Mouse (Mus musculus) c-Kit-positive CD71-positive TER-119-negative erythroid progenitor cells, embryonic 14.5 days (primary cell): ENCODE measurements around the gene Stk10.

ENCODE experiments used
- DNase-seq: peaks from one replicate; pipeline ENCODE4 v3.0.0-alpha.2; 2013; ENCODE audit warnings: low read depth

Gene Stk10

DNA sequence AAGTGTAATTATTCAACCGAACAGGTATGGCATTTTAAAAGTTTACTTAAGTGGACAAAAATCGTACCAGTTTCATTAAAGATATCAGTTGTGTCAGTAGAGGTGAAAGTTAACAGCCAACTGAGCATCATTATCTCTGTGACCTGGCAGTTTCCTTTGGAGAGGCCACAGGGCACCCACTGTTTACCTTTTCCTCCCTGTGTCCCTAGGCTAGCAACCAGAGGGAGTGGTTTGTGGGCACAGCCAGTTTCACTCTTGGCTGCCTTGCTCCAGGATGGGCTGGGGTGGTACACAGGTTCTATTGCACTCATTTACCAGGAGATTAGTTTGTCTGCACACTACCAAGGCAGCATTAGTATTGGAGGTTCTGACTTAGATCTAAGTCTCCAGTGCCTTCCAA is 101.0 kb downstream of the Stk10 start:
- DNase-seq: no peak

DNA sequence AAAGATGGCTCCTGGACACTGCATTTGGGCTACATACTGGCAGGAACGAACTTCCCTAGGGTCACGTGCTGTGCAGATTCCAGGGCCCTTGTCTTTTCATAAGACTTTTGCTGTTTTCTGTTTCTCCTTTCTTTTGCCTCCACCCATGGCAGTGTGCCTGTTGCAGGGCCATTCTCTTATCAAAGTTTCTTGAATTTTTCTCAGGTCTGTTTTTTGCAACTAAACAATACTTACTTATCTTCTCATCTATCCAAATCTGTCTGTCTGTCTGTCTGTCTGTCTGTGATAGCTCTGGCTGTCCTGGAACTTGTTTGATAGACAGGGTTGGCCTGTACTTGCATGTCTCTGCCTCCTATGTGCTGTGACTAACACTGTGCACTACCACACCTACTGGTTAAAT is 101.7 kb downstream of the Stk10 start:
- DNase-seq: no peak

DNA sequence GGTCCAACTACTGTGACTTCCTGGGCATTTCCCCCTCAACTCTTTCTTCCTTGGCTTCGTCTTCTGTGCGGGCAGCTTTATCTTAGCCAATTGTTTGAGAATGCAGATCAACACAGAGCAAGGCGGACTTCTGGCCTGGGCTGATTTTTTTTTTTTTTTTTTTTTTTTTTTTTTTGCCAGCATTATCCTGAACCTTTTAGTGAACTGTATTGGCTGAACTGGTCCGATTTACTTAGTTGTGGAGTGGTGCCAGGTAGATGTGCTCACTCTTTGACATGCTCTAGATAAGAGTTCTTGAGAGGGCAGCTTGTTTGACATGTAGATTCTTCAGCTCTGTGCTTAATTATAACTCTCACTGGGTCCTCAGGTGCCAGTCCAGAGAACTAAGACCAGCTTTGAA is 103.2 kb downstream of the Stk10 start:
- DNase-seq: no peak

DNA sequence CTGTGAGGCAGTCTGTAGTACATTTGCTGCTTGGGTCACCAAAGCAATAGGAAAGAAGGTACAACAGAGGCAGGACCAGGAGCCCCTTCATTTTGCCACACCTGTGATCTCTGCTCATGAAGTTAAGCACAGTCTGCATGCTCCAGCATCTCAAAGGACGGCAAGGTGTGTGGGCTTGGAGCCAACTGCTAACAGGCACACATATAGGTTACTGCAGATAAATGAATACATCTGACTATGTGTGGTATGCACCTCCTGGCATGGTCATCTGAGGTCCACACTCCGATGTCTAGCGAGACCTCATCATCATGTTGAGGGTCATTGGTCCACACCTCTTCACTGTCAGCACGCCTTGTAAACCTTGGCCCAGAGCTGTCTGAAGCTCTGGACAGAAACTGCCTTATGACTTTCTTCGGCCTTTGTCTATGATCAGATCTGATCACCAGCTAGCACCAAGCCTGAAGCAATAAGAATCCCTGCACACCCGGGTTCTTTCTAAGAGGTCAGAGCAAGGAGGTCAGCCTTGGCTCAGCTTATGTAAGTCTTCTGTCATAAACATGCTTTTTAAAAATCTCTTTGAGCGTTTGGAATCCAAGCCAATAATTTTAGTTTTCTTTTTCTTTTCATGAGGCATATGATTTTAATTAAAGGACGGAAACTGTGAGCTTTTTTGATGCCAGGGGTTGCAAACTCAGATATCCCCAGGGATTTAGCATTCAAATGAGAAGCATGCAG is 105.6 kb downstream of the Stk10 start:
- DNase-seq: no peak

DNA sequence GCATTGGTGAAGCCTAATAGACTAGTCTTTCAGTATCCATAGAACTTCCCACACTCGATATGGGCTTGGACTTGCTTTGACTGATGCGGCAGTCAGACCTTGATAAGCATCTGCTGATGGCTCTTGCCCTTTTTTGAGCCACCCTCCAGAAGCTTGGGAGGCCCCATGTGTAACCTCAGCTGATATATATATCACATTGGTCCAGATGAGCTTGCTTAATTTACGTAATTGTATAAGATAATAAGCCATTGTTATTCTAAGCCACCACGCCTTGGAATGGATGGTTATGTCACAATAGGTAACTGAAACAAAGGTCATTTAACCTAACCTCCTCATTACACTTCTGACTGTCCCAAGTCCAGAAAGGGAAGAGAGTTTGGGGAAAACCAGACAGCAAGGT is 107.5 kb downstream of the Stk10 start:
- DNase-seq: no peak

DNA sequence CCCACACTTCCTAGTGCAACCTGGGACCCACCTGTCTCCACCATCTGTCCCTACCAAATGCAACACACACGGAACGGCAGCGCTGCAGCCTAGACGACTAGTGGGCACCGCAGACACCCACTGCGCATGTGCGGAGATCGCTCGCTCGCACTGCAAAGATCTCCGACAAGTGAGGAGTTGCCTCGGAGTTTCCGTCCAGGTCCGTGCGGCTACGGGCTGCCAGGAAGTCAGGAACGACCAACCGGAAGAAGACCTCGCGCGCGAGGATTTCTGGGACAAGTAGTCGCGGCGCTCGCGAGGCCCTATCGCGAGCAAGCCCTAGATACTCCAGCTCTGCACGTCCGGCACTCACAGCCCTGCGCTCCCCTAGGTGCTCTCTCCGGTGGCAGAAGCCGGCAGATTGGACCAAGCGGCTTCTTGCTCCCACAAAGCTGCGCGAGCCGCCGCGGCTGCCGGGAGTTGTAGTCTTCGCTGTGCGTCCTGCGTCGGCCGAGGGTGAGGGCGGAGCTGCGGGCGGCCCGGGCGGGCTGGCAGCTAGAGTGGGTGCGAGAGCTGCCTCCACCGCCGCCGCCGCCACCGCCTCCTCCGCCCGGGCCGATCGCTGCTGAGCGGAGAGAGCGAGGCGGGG is 109.3 kb downstream of the Stk10 start, which contains the start of gene Fbxw11:
Gene Fbxw11 (plus strand): TSS at position 476 of the 628 bp plus-strand sequence.
- DNase-seq: peak; percentile 94

DNA sequence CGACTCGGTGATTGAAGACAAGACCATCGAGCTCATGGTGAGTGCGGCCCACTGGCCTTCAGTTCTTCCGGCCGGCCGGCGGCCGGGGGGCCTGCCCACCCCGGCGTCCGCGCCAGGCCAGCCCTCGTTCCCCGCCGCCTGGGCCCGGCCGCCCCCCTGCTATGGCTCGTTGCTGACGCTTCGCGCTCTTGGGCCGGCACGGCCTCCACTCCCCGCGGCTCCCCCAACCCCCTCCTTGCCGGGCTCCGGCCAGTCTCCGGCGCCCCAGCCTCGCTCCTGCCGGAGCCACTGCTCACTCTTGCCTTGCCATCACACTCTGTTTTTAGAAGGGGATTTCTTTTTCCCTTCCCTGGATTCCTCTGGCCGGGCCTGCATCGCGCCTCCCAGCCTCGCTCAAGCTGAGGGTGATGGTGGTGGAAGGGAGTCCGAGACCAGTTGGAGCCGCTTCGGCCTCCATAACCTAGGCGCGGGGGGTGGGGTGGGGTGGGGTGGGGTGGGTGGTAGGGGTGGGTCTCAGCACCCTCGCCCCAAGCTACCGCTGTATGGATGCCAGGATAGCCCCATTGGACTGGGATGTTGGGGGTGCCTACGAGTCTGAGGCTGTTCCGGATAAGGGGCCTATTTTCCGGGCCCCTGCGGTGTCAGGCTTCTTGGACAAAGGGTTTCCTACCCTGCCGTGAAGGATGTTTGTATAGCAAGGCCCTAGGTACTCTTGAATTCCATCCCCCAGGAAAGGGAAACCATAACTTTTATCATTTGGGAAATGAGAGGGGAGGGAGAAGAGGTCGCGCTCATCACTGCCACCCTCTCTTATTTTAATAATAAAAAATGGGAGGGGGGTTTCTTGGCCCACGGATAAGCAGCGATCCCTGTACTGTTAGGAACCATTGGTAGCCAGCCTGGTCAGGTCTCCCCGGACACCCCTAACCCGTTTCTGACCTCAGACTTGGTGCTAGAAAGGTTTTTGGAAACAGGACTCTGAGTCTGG is 110.1 kb downstream of the Stk10 start:
- DNase-seq: no peak

DNA sequence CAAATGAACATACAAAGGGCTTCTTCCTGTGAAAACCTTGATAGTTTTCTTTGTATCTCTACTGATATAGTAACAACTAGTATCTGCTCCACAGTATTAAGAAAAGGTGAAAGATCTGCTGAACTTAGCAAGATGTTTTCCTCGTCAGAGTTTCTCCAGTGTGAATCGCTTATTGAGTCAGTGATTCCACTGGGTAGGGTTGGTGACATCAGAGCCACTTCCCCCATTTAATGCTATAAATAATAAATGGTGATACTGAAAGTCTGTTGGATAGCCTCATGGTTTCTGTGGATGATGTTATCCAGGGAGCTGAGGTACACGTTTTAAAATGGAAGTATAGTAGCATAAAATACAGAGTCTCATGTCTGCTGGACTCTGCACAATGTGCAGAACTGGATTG is 110.9 kb downstream of the Stk10 start:
- no peak for DNase-seq

DNA sequence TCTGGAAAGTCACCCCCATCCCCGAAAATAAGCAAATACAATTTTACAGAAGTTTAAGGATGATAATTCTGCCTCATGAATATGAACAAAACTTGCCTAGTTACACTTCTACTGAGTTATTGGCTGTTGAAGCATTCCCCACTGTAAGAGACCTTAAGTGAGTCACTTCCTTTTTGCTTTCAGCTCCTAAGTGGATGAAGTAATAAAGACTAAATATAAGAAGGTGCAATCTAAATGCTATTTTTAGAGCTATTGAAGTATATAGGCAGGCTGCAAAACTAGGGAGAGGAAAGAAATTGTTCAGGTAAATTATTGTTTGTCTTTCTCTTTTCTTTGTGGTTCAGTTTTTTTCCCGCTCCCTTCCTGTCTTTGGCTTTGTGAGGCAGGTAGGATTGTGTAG is 114.2 kb downstream of the Stk10 start:
- DNase-seq: no peak

DNA sequence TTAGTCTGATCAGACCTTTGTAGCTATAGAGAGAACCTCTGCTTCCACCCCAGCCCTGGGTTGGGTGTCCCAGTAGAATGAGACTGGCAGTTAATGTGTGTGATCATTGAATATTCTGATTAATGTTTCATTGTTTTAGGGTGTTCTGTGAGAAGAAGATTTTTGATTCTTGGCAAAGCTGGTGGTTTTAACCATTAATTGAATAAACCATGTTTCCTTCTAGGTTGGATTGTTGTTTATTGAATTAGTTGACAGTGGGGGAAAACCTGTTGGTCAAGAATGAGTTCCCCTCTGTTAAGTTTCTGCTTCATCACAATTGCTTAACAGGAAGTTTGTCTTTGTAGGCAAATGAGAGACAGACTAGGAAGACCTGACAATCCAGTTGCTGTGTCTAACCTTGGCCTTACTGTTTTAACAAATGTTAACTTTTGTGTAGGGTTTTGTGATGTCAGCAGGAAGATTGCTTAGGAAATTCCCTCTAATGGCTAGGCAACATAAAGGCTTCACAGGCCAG is 117.2 kb downstream of the Stk10 start:
- no peak for DNase-seq

DNA sequence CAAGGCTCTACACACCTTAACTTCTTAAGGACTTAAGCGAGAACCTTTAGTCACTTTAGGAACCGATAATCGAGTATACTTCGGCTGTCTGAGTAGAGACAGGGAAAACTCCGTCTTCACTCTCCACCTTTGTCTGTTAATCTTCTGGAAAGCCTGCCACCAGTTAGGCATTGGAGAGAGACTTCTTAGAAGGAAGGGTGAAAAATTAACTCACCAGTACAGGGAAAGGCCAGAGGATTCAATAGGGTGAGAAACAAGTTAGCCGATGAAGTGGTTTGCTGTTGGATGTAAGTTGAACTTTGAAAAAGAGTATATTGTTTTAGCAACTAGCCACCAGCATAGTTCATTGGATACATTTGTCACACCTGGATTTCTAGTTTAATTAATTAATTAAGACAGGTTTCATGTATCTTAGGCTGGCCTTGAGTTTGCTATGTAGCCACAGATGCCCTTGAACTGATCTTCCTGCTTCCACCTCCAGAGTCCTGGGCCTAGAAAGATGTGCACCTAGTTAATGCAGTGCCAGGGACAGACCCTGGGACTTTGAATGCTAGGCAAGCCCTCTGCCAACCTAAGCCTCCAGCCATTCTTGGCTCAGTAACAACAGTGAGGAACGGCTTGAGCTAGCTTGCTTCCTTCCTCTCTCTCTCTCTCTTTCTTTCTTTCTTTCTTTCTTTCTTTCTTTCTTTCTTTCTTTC is 117.9 kb downstream of the Stk10 start:
- no peak for DNase-seq

DNA sequence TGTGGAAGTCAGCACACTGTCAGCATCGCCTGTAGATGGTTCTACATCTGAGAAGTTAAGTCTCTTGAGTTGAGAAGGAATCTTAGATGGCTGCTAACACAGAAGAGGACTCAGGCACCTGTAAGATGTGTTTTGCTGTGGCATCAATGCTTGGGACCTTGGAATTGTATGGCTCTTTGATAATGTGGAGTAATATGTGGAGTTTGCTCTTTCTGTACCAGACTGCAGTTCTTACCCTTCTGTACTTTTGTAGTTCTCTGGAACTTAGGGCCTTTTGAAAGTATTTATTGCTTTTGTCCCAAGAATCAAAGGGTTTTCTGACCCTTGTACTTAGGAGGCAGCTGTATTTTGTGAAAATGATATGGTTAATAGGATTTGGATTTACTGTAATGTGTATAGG is 118.6 kb downstream of the Stk10 start:
- no peak for DNase-seq

DNA sequence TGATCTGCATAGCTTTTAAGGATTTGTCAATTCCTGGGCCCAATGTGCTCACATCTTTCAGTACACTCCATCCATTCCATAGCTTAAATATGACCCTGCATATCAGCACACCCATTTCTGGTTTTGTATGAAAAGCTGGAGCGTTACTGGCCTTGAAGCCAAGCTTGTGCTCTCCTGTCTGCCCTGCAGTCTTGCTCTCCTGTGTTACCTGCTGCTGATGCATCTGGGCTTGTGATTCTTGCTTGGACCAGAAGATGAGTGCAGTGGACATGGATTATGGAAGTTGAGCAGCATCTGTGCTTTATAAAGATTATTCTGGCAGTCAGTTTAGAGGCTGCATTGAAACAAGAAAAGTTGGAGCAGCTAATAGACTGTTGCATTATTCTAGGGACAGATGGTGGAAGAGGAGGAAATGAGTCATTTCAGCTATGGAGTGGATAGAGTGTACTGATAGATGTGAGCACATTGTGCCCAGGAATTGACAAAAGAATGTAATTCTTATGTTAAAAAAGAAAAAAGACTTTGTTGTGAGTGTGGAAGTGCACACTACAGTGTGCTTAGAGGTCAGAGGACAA is 129.1 kb downstream of the Stk10 start:
- no peak for DNase-seq

DNA sequence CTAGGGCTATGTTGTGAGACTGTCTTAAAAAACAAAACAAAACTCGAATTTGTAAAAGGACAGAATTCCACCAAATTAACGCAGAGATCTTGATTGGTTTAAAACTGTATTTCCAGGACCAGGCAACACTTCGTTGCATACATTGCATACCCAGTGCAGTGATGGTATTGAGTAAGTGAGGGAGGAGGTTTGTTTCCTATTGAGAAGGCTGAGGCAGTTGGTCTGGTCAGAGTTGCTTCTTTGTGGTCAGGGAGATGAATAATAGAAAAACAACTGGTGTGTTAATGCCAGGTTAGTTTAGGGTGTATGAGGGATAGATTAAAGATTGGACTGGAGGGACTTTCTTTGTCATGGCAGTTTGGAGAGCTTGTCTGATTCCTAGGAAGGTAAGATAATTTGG is 132.5 kb downstream of the Stk10 start:
- DNase-seq: no peak

DNA sequence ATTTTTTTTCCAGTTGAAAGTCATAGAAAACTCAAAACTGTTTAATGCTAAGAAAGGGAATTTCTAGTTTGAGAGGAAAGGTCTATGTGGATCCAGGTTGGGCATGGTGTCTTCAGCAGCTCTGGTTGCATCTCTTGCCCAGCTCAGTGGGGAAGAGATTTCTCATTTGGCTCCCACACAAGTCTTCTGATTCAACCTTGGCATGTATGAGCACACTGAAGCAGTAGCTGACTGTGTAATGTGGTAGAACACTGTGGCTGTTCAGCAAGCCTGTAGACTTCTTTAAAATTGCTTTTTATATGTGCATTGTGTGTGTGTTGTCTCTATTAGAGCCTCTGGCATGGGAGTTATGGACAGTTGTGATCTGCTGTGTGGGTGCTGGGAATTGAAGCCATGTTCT is 133.9 kb downstream of the Stk10 start:
- no peak for DNase-seq

DNA sequence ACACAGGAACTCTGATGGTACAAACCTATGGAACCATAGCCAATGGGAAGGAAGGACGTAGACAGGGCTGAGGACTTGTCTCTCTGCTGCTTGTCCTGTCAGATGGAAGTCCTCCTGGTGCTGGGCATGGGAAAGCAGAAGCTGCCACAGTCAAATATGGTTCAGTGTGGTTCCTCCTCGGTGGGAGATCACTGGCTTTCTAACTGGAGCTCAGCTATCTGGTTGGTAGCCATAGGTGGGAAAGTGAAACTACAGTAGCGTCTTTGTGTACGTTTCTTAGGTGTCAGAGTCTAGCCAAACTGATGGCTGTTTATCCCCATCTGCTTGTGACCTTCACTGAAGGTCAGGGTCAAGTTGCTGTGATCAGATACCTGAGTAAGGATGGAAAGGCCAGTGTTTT is 138.4 kb downstream of the Stk10 start:
- no peak for DNase-seq
